Mouse (Mus musculus): ENCODE data around the gene Tm9sf2. TPM values are rescaled to one million over a fixed set of nuclear protein-coding genes. Genes with fewer than 3 reads are reported as not detected.

Gene Tm9sf2
- polyA plus RNA-seq, 1 experiment from 2014 or later = 72.6 TPM

GRCm38 (mm10) chr14:122200247-122200885 lies 93.5 kb downstream of the Tm9sf2 start:
- no peaks in the 10 kb centered on the region for H3K4me1 ChIP-seq (replicated peaks)
- H3K4me3 ChIP-seq (replicated peaks) = no peak overlapping the region
- H3K36me3 ChIP-seq (replicated peaks) = no peaks in the 10 kb centered on the region
- no peaks in the 10 kb centered on the region for H3K27me3 ChIP-seq
- H3K9me3 ChIP-seq (replicated peaks) = no peaks in the 10 kb centered on the region
- no peak overlapping the region for H3K9ac ChIP-seq
- no peak for ATAC-seq (ENCODE audit: insufficient read depth)
- no peak overlapping the region for H3K27ac ChIP-seq (replicated peaks)
- H3K4me2 ChIP-seq = no peak overlapping the region
- 76% methylated on average over 14 of the region's 14 CpGs for WGBS (ENCODE audit: insufficient replicate concordance)

DNA sequence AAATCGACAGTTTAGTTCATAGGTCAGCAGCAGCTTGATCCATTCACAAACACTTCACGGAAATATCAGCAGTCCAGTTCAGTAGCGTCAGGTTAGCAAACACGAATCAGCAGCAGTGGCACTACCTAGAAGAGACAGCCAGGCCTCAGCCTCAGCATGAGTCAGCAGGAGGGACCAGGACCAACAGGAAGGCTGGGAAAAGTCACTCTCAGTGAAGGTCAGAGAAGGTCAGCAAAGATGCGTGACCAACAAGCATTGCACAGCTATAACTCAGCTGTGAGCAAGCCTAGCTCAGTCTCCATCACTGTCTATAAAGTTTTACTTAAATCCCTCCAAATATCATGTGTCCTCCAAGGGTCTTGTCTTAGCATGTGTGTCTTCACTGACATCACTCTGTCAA lies 102.3 kb downstream of the Tm9sf2 start:
- 66% methylated on average over 5 of the region's 5 CpGs for WGBS (ENCODE audit: insufficient replicate concordance)
- no peak overlapping the region for H3K27ac ChIP-seq (replicated peaks)
- H3K4me2 ChIP-seq = no peak overlapping the region
- ATAC-seq (ENCODE audit: insufficient read depth) = no peak
- no peak overlapping the region for H3K9ac ChIP-seq
- H3K36me3 ChIP-seq (replicated peaks) = no peaks in the 10 kb centered on the region
- no peaks in the 10 kb centered on the region for H3K9me3 ChIP-seq (replicated peaks)
- no peak overlapping the region for H3K4me3 ChIP-seq (replicated peaks)
- no peaks in the 10 kb centered on the region for H3K4me1 ChIP-seq (replicated peaks)
- H3K27me3 ChIP-seq = no peaks in the 10 kb centered on the region

Other genes starting within 250 kb of the Tm9sf2 start
- 20.0 and 22.4 TPM in 2 replicates for gene Ubac2, start 228.4 kb upstream of the Tm9sf2 start, polyA plus RNA-seq (2015; fragmentation: Nextera tagmentation; extraction: Ambion mirVana)
- gene Gpr18, start 191.3 kb upstream of the Tm9sf2 start, polyA plus RNA-seq (2015; fragmentation: Nextera tagmentation; extraction: Ambion mirVana) = 0.13 TPM in 1 of 2 replicates, not detected in the other
- 1.3 and 1.5 TPM in 2 replicates for gene Gpr183, start 141.8 kb upstream of the Tm9sf2 start, polyA plus RNA-seq (2015; fragmentation: Nextera tagmentation; extraction: Ambion mirVana)
- gene Timm8a2, start 72.4 kb upstream of the Tm9sf2 start, polyA plus RNA-seq (2015; fragmentation: Nextera tagmentation; extraction: Ambion mirVana) = not detected in 2 replicates
- gene Clybl, start 74.7 kb downstream of the Tm9sf2 start, polyA plus RNA-seq (2015; fragmentation: Nextera tagmentation; extraction: Ambion mirVana) = 23.3 and 23.6 TPM in 2 replicates

Data from liver, embryonic 15.5 days (tissue).